Mouse (Mus musculus): Measurements from ENCODE around the gene Wfdc16. TPM values are rescaled to one million over a fixed set of nuclear protein-coding genes. Genes with fewer than 3 reads are reported as not detected.
"Not testable (repeated sequence)": the region's sequence is repeated elsewhere in the genome, so short reads cannot be mapped to it uniquely, and the experiment has no call there.

Wfdc16 gene
- not detected for total RNA-seq (2021)
- long read RNA-seq, experiment 1: 0 reads
- long read RNA-seq, experiment 2: 0 reads

- DNase-seq (ENCODE audit: low spot score in 2 of 2): no peak
These were observed at the start of gene Wfdc16 for GRCm38 (mm10) chr2:164638696-164639095. TSS of gene Wfdc16 (minus strand) at chr2:164638796.

- DNase-seq (ENCODE audit: low spot score in 2 of 2): no peak
These were observed 46.2 kb upstream of the Wfdc16 start, which contains the start of gene Wfdc13 for GRCm38 (mm10) chr2:164684807-164685206. TSS of gene Wfdc13 (plus strand) at chr2:164685107.

GRCm38 (mm10) chr2:164679906-164680305, 41.3 kb upstream of the Wfdc16 start:
- no peak for DNase-seq (ENCODE audit: low spot score in 2 of 2)

- peak; percentile 42 to 62 for DNase-seq (ENCODE audit: low spot score in 2 of 2)
These were observed 40.4 kb upstream of the Wfdc16 start for GRCm38 (mm10) chr2:164678848-164679625.

- no peak for DNase-seq (ENCODE audit: low spot score in 2 of 2)
These were observed 38.5 kb upstream of the Wfdc16 start for GRCm38 (mm10) chr2:164676916-164677685.

- no peak for DNase-seq (ENCODE audit: low spot score in 2 of 2)
These were observed 37.5 kb upstream of the Wfdc16 start for GRCm38 (mm10) chr2:164676103-164676502.

- DNase-seq (ENCODE audit: low spot score in 2 of 2): peak in 1 of 2 experiments; percentile 3
These were observed 35.4 kb upstream of the Wfdc16 start, which contains the start of gene Wfdc11 for GRCm38 (mm10) chr2:164673987-164674386. TSS of gene Wfdc11 (minus strand) at chr2:164674087.

GRCm38 (mm10) chr2:164670938-164671337, 32.3 kb upstream of the Wfdc16 start:
- no peak for DNase-seq (ENCODE audit: low spot score in 2 of 2)

GRCm38 (mm10) chr2:164670261-164670660, 31.7 kb upstream of the Wfdc16 start:
- DNase-seq (ENCODE audit: low spot score in 2 of 2): no peak

GRCm38 (mm10) chr2:164664851-164665250, 26.3 kb upstream of the Wfdc16 start:
- no peak for DNase-seq (ENCODE audit: low spot score in 2 of 2)

- DNase-seq (ENCODE audit: low spot score in 2 of 2): no peak
These were observed 17.9 kb upstream of the Wfdc16 start, which contains the start of gene Wfdc9 for GRCm38 (mm10) chr2:164656483-164656882. TSS of gene Wfdc9 (minus strand) at chr2:164656583.

- DNase-seq (ENCODE audit: low spot score in 2 of 2): peak in 1 of 2 experiments; percentile 35
These were observed 17.3 kb upstream of the Wfdc16 start, which contains the start of gene Wfdc10 for GRCm38 (mm10) chr2:164655858-164656257. TSS of gene Wfdc10 (plus strand) at chr2:164656046.

GRCm38 (mm10) chr2:164641881-164642673, 3.5 kb upstream of the Wfdc16 start:
- DNase-seq (ENCODE audit: low spot score in 2 of 2): peak in 1 of 2 experiments; percentile 4

- no peak for DNase-seq (ENCODE audit: low spot score in 2 of 2)
These were observed 2.5 kb upstream of the Wfdc16 start for GRCm38 (mm10) chr2:164641129-164641528.

- DNase-seq (ENCODE audit: low spot score in 2 of 2): no peak
These were observed 3.3 kb downstream of the Wfdc16 start for GRCm38 (mm10) chr2:164635266-164635665.

GRCm38 (mm10) chr2:164621775-164622174, 16.8 kb downstream of the Wfdc16 start:
- no peak for DNase-seq (ENCODE audit: low spot score in 2 of 2)

GRCm38 (mm10) chr2:164619050-164619449, 19.5 kb downstream of the Wfdc16 start:
- DNase-seq (ENCODE audit: low spot score in 2 of 2): no peak

- DNase-seq (ENCODE audit: low spot score in 2 of 2): no peak
These were observed 23.2 kb downstream of the Wfdc16 start for GRCm38 (mm10) chr2:164615386-164615785.

- DNase-seq (ENCODE audit: low spot score in 2 of 2): not testable (repeated sequence)
These were observed 25.1 kb downstream of the Wfdc16 start, which contains the start of the genes Wfdc6b and Wfdc8 for GRCm38 (mm10) chr2:164613471-164613870. TSS of gene Wfdc6b (plus strand) at chr2:164613522. TSS of gene Wfdc8 (minus strand) at chr2:164613626.

GRCm38 (mm10) chr2:164608781-164609180, 29.8 kb downstream of the Wfdc16 start:
- no peak for DNase-seq (ENCODE audit: low spot score in 2 of 2)

GRCm38 (mm10) chr2:164604411-164604810, 34.2 kb downstream of the Wfdc16 start:
- DNase-seq (ENCODE audit: low spot score in 2 of 2): no peak

Data from left cerebral cortex, adult 18-20 months (tissue).